Mouse (Mus musculus) heart, embryonic 15.5 days (tissue): ENCODE results near the gene Sesn3. TPM values are rescaled to one million over a fixed set of nuclear protein-coding genes. Genes with fewer than 3 reads are reported as not detected.

ENCODE experiments used
- ATAC-seq: fragments of 200-750 bp; cut with Nextera tagmentation; replicated peaks from 2 replicates; pipeline ENCODE4 v1.8.0; 2017; ENCODE audit warnings: low read depth, moderate TSS enrichment; ENCODE audit not compliant: insufficient number of reproducible peaks, insufficient read depth, low FRiP score
- H3K27ac ChIP-seq: fragments of 300-500 bp; sonication (generic); 2 replicates; pipeline ENCODE4 v1.5.1; 2015; ENCODE audit warnings: mild to moderate bottlenecking, inconsistent platforms
- H3K27me3 ChIP-seq: fragments of 300-500 bp; sonication (generic); 2 replicates; pipeline ENCODE4 v1.6.1; 2015; ENCODE audit warnings: inconsistent platforms
- H3K36me3 ChIP-seq: fragments of 300-500 bp; sonication (generic); 2 replicates; pipeline ENCODE4 v1.6.1; 2015; ENCODE audit warnings: mild to moderate bottlenecking, inconsistent platforms
- H3K4me1 ChIP-seq: fragments of 300-500 bp; sonication (generic); replicated peaks from 2 replicates; pipeline ENCODE4 v1.6.1; 2015; ENCODE audit warnings: inconsistent platforms
- H3K4me2 ChIP-seq: fragments of 300-500 bp; sonication (generic); 2 replicates; pipeline ENCODE4 v1.6.1; 2015; ENCODE audit warnings: inconsistent platforms, mild to moderate bottlenecking, moderate library complexity
- H3K4me3 ChIP-seq: fragments of 300-500 bp; sonication (generic); 2 replicates; pipeline ENCODE4 v1.5.1; 2015; ENCODE audit warnings: mild to moderate bottlenecking, inconsistent platforms
- H3K9ac ChIP-seq: fragments of 300-500 bp; sonication (generic); 2 replicates; pipeline ENCODE4 v1.6.1; 2015; ENCODE audit warnings: mild to moderate bottlenecking, inconsistent platforms
- H3K9me3 ChIP-seq: fragments of 300-500 bp; sonication (generic); replicated peaks from 2 replicates; pipeline ENCODE4 v1.6.1; 2016; ENCODE audit warnings: inconsistent platforms
- WGBS: fragments of 180-500 bp; shearing (Covaris S2); methylation state at CpG from one replicate; pipeline ENCODE4 v1.1.7; 2015; ENCODE audit warnings: mixed read lengths; 5-methylcytosine and 5-hydroxymethylcytosine counted together
- polyA plus RNA-seq: library from polyadenylated mRNA; unstranded; fragments of >200 nt; fragmentation: Nextera tagmentation; extraction: Ambion mirVana; gene quantifications from 2 replicates; pipeline ENCODE4 v1.2.1, GENCODE M21; 2015

Gene Sesn3
- polyA plus RNA-seq, 1 experiment from 2014 or later = 10.6 TPM

DNA sequence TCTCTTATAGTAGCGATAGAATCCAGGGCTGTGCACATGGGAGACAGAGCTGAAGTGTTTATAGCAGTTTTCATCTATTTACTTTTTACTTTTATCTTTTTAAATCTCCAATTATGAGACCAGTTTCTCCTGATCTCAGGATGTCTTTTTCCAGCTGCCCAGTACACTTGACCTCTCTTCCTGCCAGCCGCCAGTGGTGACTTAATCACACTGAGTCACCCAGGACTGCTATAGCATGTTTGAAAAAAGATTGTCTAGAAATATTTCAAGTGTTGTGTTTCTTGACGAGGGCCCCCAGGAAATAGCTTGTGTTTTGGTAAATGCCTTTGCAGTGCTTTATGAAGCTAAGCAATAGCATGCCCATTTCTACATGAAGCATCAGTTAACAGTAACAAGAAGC, 10.2 kb downstream of the Sesn3 start:
- WGBS = 40% methylated on average over 3 of the region's 3 CpGs
- H3K36me3 ChIP-seq = no peaks in the 10 kb centered on the region
- H3K27ac ChIP-seq = no peak overlapping the region
- no peak for ATAC-seq
- H3K9me3 ChIP-seq = no peaks in the 10 kb centered on the region
- H3K4me1 ChIP-seq = peaks cover 7% of the 10 kb centered on the region
- no peaks in the 10 kb centered on the region for H3K27me3 ChIP-seq
- H3K9ac ChIP-seq = no peak overlapping the region
- no peak overlapping the region for H3K4me3 ChIP-seq
- H3K4me2 ChIP-seq = no peak overlapping the region

DNA sequence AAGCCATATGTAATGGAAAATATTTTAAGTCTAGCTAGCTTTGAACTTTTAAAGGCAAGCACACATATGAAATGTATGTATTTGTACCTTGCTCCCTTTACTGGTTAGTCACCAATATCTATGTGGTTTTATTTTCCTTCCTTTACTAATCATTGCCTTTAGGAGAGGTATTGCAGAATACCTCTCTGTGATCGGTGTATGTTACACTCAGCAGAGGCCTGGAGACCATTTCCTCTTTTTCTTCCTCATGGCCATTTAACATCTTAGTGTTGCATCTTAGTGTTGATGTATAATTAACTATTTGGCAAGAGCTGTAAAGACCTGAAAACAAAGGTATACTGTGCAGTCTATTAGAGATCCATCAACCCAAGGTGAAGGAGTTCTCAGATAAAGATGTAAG, 12.4 kb downstream of the Sesn3 start:
- Histone ChIP-seq H3K9me3 (no peaks in the 10 kb centered on the region), H3K4me1 (peaks cover 7% of the 10 kb centered on the region), H3K27ac (no peak overlapping the region), H3K27me3 (no peaks in the 10 kb centered on the region), H3K4me3 (no peak overlapping the region), H3K9ac (no peak overlapping the region), H3K36me3 (no peaks in the 10 kb centered on the region), H3K4me2 (no peak overlapping the region)
- 91% methylated on average over 1 of the region's 1 CpGs for WGBS
- no peak for ATAC-seq

DNA sequence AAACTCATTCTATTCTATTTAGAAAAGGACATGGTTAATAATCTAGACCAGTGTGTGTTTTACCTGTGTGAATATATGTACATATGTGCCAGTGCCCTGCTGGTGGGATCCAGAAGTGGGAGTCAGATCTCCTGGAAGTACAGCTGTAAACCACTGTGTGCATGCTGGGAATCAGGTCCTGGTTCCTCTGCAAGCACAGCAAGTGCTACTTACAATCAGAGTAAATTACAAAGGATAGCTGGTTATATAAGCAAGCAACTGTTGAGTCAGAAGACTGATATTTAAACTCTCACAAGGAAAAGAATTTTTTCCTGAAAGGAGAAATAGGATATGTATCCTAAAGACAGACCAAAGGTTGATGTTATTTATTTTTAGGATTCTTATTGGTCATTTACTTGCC, 13.6 kb downstream of the Sesn3 start:
- no peaks in the 10 kb centered on the region for H3K36me3 ChIP-seq
- no peak overlapping the region for H3K4me3 ChIP-seq
- no peaks in the 10 kb centered on the region for H3K9me3 ChIP-seq
- H3K27me3 ChIP-seq = no peaks in the 10 kb centered on the region
- H3K4me1 ChIP-seq = peaks cover 13% of the 10 kb centered on the region
- ATAC-seq = no peak
- H3K27ac ChIP-seq = no peak overlapping the region
- no peak overlapping the region for H3K9ac ChIP-seq
- no peak overlapping the region for H3K4me2 ChIP-seq

DNA sequence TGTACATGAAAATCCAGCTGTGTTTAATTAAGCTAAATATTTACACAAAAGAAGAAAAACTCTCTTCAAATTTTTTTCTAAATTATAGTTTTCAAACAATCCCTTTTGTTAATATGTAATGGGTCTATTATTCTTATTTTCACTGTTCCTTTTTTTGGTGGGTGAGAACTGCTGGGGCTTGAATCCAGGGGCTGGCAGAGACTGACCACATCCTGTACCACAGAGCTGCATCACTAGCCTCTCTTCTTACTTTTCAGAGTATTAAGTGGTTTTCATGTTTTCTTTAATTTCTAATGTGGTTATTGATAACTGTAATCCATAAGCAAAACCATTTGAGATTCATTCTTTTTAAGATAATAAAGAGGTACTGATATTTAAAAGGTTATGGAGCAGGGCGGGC, 19.0 kb downstream of the Sesn3 start:
- peaks cover 14% of the 10 kb centered on the region for H3K4me1 ChIP-seq
- no peaks in the 10 kb centered on the region for H3K36me3 ChIP-seq
- 97% methylated on average over 1 of the region's 1 CpGs for WGBS
- H3K27me3 ChIP-seq = no peaks in the 10 kb centered on the region
- H3K27ac ChIP-seq = no peak overlapping the region
- ATAC-seq = no peak
- no peak overlapping the region for H3K4me2 ChIP-seq
- H3K9me3 ChIP-seq = no peaks in the 10 kb centered on the region
- no peak overlapping the region for H3K4me3 ChIP-seq
- no peak overlapping the region for H3K9ac ChIP-seq

GRCm38 (mm10) chr9:14295680-14296440, 21.0 kb downstream of the Sesn3 start:
- no peak for ATAC-seq
- Histone ChIP-seq H3K4me2 (no peak overlapping the region), H3K27me3 (no peaks in the 10 kb centered on the region), H3K27ac (no peak overlapping the region), H3K9me3 (no peaks in the 10 kb centered on the region), H3K9ac (no peak overlapping the region), H3K36me3 (no peaks in the 10 kb centered on the region), H3K4me1 (peaks cover 21% of the 10 kb centered on the region), H3K4me3 (no peak overlapping the region)
- WGBS = 88% methylated on average over 8 of the region's 8 CpGs

- Histone ChIP-seq H3K4me3 (no peak overlapping the region), H3K4me2 (no peak overlapping the region), H3K4me1 (peaks cover 22% of the 10 kb centered on the region), H3K27me3 (no peaks in the 10 kb centered on the region), H3K27ac (no peak overlapping the region), H3K9me3 (no peaks in the 10 kb centered on the region), H3K9ac (no peak overlapping the region), H3K36me3 (no peaks in the 10 kb centered on the region)
- ATAC-seq = no peak
- WGBS = 60% methylated on average over 5 of the region's 5 CpGs
These were observed 22.3 kb downstream of the Sesn3 start for GRCm38 (mm10) chr9:14297204-14297603.

GRCm38 (mm10) chr9:14299819-14300218, 25.0 kb downstream of the Sesn3 start:
- H3K9ac ChIP-seq = no peak overlapping the region

DNA sequence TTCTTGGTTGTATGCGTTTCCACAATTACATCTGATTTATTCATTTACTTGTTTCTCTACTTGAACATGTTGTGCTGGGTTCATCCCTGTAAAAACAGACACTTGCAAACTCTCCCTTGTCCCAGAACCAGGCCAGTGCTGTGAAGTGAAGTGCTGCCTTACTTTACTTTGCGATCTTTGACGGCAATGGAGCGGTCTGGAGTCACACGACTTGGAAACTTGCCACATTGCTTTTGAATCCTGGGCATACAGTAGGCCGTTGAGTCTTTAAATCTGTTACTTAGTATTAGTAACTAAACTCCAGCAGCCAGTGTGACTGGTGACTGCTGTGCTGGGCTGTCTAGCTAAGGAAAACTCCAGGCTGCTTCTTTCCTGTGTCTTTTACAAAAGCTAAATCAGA, 25.9 kb downstream of the Sesn3 start:
- no peak; the same call in 1 of the 2 replicates for ATAC-seq
- Histone ChIP-seq H3K4me2 (no peak overlapping the region), H3K9me3 (no peaks in the 10 kb centered on the region), H3K9ac (no peak overlapping the region), H3K27me3 (no peaks in the 10 kb centered on the region), H3K36me3 (no peaks in the 10 kb centered on the region), H3K27ac (no peak overlapping the region), H3K4me3 (no peak overlapping the region), H3K4me1 (peaks cover 15% of the 10 kb centered on the region)
- 44% methylated on average over 6 of the region's 6 CpGs for WGBS

More at GRCm38 (mm10) chr9:14299819-14300218, 25.0 kb downstream of the Sesn3 start:
- no peaks in the 10 kb centered on the region for H3K9me3 ChIP-seq
- no peaks in the 10 kb centered on the region for H3K36me3 ChIP-seq
- no peak overlapping the region for H3K4me2 ChIP-seq
- H3K4me3 ChIP-seq = no peak overlapping the region
- peaks cover 15% of the 10 kb centered on the region for H3K4me1 ChIP-seq
- no peaks in the 10 kb centered on the region for H3K27me3 ChIP-seq
- no peak overlapping the region for H3K27ac ChIP-seq
- no peak for ATAC-seq

DNA sequence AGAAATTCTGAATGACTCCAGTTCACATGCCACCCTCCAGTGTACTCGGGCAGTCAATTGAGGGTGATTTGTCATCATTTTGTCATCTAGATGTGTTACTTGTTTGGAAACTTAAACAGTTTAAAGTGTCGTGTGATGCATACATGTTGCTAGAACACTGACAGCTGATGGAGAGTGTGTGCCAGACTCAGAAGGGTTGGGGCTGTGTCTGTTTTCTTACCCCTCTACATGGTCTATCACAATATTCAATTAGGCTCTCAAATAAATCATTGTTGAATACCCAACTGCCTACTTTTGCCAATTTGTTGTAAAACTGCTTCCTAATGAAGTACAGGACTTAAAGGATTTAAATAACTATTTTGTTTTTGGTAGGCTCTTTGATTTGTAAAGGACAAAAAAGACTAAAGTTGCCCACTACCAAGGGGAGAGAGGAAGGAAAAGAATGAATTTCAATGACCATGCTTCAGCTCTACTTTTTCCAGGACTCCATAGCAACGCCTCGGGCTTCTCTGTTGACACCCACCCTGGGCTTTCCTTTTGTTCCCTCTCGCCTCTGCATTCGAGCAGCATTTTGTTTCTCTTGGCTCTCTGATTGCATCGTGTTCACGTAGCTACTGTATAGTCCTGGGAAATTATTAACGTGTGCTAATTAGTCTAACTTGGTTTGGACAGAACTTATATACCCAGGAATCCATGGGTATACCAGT, 29.5 kb downstream of the Sesn3 start:
- Histone ChIP-seq H3K9me3 (no peaks in the 10 kb centered on the region), H3K9ac (no peak overlapping the region), H3K27ac (no peak overlapping the region), H3K4me1 (peaks cover 8% of the 10 kb centered on the region; the same call in 1 of the 2 replicates), H3K27me3 (no peaks in the 10 kb centered on the region), H3K4me2 (no peak overlapping the region), H3K4me3 (no peak overlapping the region), H3K36me3 (peaks cover 10% of the 10 kb centered on the region)
- 72% methylated on average over 9 of the region's 9 CpGs for WGBS
- no peak for ATAC-seq

GRCm38 (mm10) chr9:14307341-14307740, 32.5 kb downstream of the Sesn3 start:
- Histone ChIP-seq H3K4me2 (no peak overlapping the region), H3K27ac (no peak overlapping the region), H3K9me3 (no peaks in the 10 kb centered on the region), H3K9ac (no peak overlapping the region), H3K36me3 (peaks cover 18% of the 10 kb centered on the region), H3K27me3 (no peaks in the 10 kb centered on the region), H3K4me1 (no peaks in the 10 kb centered on the region), H3K4me3 (no peak overlapping the region)
- 61% methylated on average over 3 of the region's 3 CpGs for WGBS
- ATAC-seq = no peak

- H3K4me3 ChIP-seq = no peak overlapping the region
- no peaks in the 10 kb centered on the region for H3K9me3 ChIP-seq
- H3K36me3 ChIP-seq = peaks cover 24% of the 10 kb centered on the region
- no peaks in the 10 kb centered on the region for H3K4me1 ChIP-seq
- H3K27me3 ChIP-seq = no peaks in the 10 kb centered on the region
- no peak overlapping the region for H3K9ac ChIP-seq
- 79% methylated on average over 3 of the region's 3 CpGs for WGBS
- H3K27ac ChIP-seq = no peak overlapping the region; the same call in 1 of the 2 replicates
- ATAC-seq = no peak
- no peak overlapping the region for H3K4me2 ChIP-seq
These were observed 39.1 kb downstream of the Sesn3 start for GRCm38 (mm10) chr9:14313968-14314367.

- WGBS = 72% methylated on average over 7 of the region's 7 CpGs
- Histone ChIP-seq H3K27ac (no peak overlapping the region), H3K36me3 (peaks cover 19% of the 10 kb centered on the region), H3K4me2 (no peak overlapping the region), H3K27me3 (no peaks in the 10 kb centered on the region), H3K9me3 (no peaks in the 10 kb centered on the region), H3K9ac (no peak overlapping the region), H3K4me3 (no peak overlapping the region), H3K4me1 (no peaks in the 10 kb centered on the region)
- no peak for ATAC-seq
These were observed 39.6 kb downstream of the Sesn3 start for GRCm38 (mm10) chr9:14314477-14314876.
